Mouse (Mus musculus): Measurements from ENCODE around the gene Med16.
A peak's percentile ranks its signal among the peaks of the same experiment; 100 is the strongest.

Med16 gene

DNA sequence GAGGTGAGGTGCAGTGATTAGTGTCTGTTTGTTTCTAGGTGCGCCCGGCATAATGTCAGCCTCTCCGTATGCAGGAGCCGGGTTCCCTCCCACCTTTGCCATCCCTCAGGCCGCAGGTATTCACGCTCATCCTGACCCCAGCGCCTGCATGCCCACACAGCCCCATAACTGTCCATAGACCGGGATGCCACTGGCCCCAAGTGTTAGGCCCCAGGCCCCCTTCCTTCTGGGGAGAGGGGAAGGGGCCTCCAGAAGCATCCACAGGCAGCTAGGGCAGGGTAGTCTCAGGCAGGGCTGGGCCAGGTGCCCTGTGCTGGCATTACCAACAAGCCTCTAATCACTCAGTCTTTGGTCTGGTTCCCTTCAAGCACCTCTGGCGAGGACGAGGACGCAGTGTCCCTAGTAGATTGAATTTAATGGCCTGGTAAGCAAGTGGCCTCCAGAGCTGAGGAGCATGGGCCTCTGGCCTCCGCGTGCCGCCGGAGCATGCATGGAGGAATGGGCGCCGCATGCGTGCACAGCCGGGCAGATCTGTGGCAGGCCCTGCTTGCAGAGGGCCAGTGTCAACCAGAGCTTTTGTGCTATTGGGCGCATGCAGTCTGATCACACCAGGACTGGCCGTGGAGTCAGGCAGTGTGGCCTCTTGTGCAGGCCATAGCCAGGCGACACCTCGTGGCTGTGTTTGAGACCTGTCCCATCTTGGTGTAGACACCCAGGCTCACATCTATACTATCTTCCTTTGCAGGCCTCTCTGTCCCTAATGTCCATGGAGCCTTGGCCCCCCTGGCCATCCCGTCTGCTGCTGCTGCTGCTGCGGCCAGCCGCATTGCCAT lies 48.4 kb downstream of the Med16 start:
- DNase-seq (ENCODE audit: low spot score), result no peak

GRCm38 (mm10) chr10:79859116-79859515 lies 49.6 kb downstream of the Med16 start:
- DNase-seq (ENCODE audit: low spot score), result no peak

DNA sequence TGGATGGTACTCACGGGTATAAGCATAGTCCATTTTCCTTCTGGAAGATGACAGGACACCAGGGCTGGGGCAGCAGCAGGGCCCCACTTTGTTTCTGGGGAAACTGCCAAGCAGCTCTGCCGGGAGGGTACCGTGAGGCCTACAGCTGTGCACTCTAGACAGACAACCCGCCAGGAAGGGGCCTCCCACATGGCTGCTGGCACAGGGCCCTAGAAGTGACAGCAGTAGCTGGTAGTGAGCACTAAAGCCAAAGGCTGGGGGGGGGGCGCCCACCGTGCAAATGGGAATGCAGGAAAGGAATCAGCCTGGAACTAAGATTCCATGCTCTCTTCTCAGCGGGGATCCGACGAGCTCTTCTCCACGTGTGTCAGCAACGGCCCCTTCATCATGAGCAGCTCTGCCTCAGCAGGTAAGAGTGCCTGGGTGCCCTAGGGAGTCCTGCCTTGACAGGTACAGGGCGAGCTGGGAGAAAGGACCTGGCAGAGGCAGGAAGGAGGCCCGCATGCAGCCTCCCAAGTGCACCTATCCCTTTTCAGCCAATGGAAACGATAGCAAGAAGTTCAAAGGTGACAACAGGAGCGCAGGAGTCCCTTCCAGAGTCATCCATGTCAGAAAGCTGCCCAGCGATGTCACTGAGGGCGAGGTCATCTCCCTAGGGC lies 50.2 kb downstream of the Med16 start:
- DNase-seq (ENCODE audit: low spot score), result peak; percentile 68

DNA sequence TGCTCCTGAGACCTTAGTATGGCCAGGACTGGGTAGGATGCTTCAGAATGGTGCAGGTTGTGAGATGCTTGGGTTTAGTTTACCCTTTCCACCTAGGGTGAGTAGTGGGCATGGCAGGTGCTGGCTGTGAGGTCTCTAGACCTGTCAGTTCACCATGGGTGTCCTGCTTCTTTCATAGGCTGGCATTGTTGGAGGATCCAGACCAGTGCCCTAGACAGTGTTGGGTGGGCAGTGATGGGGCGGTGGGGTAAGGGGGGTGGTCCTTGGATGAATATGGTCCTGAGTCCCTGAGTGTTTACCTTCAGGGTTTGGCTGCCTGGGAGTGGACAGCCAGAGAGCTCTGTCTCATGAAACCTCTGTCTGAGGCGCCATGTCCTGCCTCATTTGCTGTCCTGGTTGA lies 50.8 kb downstream of the Med16 start:
- no peak for DNase-seq (ENCODE audit: low spot score)

DNA sequence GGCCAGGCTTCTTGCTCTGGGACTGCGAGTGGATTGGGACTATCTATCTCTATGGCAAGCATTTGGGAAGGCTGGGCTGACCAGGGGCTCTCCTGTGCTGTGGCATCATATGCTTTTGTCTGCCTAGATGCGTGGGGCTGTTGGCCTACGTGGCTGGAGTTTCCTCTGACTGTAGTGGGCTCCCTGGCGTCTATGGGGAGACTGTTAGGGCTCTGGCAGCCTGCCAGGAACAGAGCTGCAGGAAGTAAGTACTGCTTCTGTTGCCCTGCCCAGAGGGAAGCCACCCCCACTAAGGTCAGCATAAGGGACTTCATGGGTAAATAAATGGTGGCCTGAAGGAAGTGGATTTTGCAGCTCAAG lies 51.3 kb downstream of the Med16 start:
- no peak for DNase-seq (ENCODE audit: low spot score)

- no peak for DNase-seq (ENCODE audit: low spot score)
These were observed 51.8 kb downstream of the Med16 start for GRCm38 (mm10) chr10:79856704-79857451.

DNA sequence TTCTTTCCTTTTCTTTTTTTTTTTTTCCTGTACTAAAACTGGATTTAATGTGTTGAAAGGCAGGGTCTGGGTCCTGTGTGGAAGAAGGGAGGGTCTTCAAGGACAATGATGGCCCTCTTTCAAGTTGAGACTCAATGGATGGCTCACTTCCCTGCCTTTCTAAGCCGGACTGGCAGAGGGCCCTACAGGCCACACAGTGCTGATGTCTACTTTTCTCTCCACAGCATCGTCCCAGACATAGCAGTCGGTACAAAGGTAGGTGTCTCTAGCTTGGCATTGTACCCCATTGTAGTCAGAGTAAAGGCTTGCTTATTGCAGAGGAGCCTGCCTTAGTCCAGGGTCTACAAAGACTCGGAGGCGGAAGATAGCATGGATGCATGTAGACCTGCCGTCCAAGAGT lies 52.4 kb downstream of the Med16 start:
- no peak for DNase-seq (ENCODE audit: low spot score)

- DNase-seq (ENCODE audit: low spot score), result no peak
These were observed 53.1 kb downstream of the Med16 start for GRCm38 (mm10) chr10:79855558-79856184.

GRCm38 (mm10) chr10:79854801-79855541 lies 53.8 kb downstream of the Med16 start:
- no peak for DNase-seq (ENCODE audit: low spot score)

DNA sequence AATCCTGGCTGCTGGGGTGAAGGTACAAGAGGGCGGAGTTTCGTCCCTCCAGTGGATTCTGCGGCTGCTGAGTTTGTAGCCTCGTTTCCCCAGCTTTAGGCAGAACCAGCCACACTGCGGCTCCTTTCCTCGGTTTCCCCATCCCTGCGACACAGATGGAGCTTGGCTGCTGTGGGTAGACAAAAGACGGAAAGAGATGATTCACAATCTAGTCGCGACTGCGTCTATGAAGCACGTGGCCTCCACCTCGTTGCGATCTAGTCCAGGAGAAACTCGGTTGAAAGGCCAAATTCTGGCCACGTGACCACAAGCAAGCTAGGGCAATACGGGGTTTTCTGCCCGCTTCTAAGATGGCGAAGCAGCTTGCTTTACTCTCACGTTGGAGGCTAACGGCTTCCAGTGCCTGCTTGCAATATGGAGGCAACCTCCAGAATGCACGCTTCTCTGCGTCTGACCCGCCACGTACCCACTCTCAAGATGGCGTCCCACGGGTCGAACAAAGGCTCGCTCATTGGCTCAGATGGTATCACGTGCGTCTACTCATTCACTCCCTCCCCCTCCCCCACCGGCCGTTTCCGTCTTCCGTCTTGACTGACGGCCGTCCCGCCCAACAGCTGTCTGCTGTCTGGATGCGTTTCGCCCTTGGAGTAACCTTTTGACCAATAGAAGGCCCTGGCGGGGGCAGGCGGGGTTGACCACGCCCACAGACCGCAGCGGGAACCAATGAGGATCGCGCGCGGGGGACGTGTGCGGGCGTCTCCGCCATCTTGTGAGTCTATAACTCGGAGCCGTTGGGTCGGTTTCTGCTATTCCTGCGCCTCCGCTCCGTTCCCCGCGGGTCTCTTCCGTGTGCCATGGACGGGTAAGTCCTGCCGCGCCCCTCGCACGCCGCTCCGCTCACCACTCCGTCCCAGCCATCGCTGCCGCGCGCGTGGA lies 54.6 kb downstream of the Med16 start, which contains the start of gene Ptbp1:
Gene Ptbp1, plus strand, starts transcription at position 568 of the 936 bp plus-strand sequence.
- DNase-seq (ENCODE audit: low spot score), result peak; percentile 99

- DNase-seq (ENCODE audit: low spot score), result peak; percentile 64
These were observed 55.3 kb downstream of the Med16 start for GRCm38 (mm10) chr10:79853392-79853791.

DNA sequence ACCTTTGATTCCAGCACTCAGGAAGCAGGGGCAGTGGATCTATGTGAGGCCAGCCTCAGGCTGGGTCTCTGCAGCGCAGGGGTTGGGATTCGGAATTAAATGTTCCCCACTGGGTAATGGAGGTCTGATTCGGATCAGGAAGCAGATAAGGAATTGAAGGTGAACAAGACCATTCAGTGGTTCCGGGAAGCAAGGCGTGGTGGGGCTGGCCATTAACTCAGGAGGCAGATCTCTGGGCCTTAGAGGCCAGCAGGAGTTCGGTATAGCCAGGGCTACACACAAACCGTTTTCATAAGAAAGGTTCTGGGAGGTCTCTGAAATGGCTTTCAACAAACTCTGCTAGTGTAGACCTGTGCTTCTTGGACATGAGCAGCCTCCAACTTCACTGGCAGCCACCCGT lies 55.9 kb downstream of the Med16 start:
- no peak for DNase-seq (ENCODE audit: low spot score)

DNA sequence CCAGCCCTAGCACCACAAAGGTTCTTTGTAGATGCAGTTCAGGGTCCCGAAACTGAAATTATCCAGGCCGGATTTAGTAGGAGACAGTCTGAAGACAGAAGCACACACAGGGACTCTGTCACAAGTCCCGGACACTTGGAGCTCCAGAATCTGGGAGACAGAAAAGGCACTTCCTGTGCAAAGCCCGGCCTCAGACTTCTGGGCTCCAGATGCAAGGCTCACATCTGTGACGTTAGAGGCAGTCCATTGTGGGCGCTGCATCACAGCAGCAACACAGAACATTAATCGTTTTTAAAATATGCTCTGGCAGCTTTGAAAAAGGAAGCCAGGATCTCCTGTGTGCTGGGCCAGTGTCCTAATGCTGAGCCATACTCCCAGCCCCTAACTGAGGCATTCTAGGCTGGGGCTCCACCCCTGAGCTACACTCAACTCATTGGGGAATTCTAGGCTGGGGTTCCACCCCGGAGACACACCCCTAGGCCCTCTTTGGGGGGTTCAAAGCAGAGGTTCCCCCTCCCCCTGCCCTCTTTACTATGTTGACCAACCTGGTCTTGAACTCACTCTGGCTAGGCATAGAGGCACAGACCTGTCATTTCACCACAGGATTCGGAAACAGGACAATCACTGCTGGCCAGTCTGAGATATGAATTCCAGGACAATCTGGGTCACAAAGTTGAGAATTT lies 56.5 kb downstream of the Med16 start:
- DNase-seq (ENCODE audit: low spot score), result no peak

DNA sequence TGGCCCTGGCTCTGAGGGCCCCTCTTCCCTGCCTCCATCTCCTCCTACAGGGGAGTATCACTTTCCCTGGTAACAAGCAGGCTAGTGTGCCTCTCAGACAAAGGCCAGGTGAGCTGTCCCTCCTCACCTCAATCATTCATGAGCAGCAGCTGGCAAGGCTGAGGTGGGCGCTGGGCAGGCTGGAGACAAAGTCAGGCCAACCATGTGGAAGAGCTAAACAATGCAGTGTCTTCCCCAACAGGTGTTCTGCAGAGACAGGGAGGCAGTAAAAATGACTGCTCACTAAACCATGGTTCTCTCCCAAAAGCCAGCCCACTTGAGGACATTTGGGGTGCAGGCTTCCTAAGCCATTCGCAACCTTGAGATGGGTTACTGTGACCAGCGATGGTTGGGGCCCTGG lies 57.1 kb downstream of the Med16 start:
- DNase-seq (ENCODE audit: low spot score), result no peak

GRCm38 (mm10) chr10:79849941-79850628 lies 58.6 kb downstream of the Med16 start:
- DNase-seq (ENCODE audit: low spot score), result no peak

GRCm38 (mm10) chr10:79846553-79846952 lies 62.2 kb downstream of the Med16 start:
- DNase-seq (ENCODE audit: low spot score), result no peak

All from left cerebral cortex, adult 11 months (tissue).